Mouse (Mus musculus) kidney, adult 2 months (tissue): Measurements from ENCODE around the gene Trim27.

Experiments used
- CTCF ChIP-seq: fragments of 200-500 bp; conservative IDR thresholded peaks from 2 replicates; pipeline ENCODE4 v1.5.1; 2011; ENCODE audit warnings: low read depth, mild to moderate bottlenecking, control low read depth, low read length, moderate library complexity, mixed read lengths; ENCODE audit not compliant: insufficient read depth, insufficient read length
- POLR2A ChIP-seq: fragments of 200-500 bp; IDR thresholded peaks from one replicate; pipeline ENCODE4 v1.6.1; 2011; ENCODE audit warnings: low read depth, low read length, control low read depth

GRCm38 (mm10) chr13:21178364-21178763, 881 bp upstream of the Trim27 start:
- no peak for TF ChIP-seq CTCF
- no peak for TF ChIP-seq POLR2A
